Mouse (Mus musculus) heart, postnatal 10 days (tissue): ENCODE data around the gene Rgmb. TPM values are rescaled to one million over a fixed set of nuclear protein-coding genes. Genes with fewer than 3 reads are reported as not detected.
A peak's percentile ranks its signal among the peaks of the same experiment; 100 is the strongest.

Experiments used
- DNase-seq, 2 experiments: peaks; one replicate each; pipeline ENCODE4 v3.0.0; 2021
- intact Hi-C: fragments of 180-260 bp; cut with DNase I; formaldehyde crosslinking; loops from one replicate; pipeline ENCODE4 v1.15.1; 2025
- total RNA-seq, 2 experiments: library from RNA; stranded (reverse); gene quantifications; 2 replicates each; pipeline ENCODE4 v1.2.3; 2021

Gene Rgmb
- total RNA-seq, 2 experiments from 2014 or later: 25.8 to 26.9 TPM

DNA sequence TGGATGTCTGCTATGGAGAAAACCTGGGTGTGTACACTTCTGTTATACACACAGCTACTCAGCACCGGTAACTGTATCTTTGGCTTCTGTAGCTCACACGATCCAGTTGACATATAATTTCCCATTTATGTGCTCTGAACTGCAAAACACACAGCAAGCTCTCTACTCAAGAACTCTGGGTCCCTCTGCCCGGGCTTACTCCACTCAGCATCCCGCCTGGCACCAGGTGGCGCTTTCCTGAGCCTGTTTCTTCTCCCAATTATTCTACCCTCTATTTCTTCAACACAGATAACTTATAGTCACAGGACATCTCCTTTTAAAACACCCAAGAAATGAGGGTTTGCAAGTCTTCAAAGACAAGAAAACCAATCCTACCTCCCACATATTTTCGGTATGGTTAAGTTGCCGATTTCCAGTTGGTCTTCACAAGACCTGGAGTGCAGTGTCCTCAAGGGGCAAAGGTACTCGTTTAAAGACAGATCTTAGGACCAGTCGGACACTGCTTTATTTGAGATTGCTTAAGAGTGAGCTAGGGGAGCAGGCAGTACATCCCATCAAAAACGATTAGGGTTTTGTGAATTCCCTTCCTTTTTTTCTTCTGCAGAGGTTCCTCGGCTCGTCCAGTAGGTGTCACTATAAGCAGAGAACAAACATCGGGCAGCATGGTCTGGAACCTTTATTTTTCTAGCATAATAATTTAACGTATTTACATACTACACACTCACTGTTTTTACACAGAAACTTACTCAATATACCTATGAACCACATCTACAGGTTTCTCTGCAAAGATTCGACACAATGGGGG, 26.6 kb downstream of the Rgmb start:
- intact Hi-C loops: loop anchor here (5.0 kb wide), 1 partner anchor 1098 kb away; no protein-coding TSS in a partner anchor
- DNase-seq: peak in 1 of 2 experiments; percentile 52

- intact Hi-C loops: no loop called here
- no peak for DNase-seq
Measured at GRCm38 (mm10) chr17:15799195-15799793, 31.5 kb downstream of the Rgmb start.

- no peak for DNase-seq
- intact Hi-C loops: no loop called here
Measured at GRCm38 (mm10) chr17:15790716-15791115, 40.1 kb downstream of the Rgmb start.

- DNase-seq: peak; percentile 37 to 57
- intact Hi-C loops: loop anchor here (2.0 kb wide), 1 partner anchor 1114 kb away; no protein-coding TSS in a partner anchor
Measured at GRCm38 (mm10) chr17:15787036-15787435, 43.8 kb downstream of the Rgmb start.

DNA sequence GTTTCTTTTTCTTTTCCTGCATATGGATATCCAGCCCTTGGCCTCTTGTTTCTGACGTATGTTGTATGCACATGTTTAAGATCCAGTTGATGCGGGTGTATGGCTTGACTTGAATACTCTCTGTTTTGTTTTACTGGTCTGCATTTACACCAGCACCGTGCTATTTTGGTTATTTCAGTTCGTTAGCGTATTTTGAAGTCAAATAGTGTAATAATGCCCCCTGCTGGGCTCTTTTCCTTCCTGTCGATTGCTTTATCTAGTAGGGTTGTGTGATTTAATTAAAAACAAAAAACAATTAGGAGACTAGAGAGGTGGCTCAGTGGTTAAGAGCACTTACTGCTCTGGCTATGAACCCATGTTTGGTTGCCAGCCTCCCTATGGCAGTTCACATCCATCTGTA, 52.9 kb downstream of the Rgmb start:
- peak in 1 of 2 experiments; percentile 17 for DNase-seq
- intact Hi-C loops: no loop called here

- no peak for DNase-seq
- intact Hi-C loops: no loop called here
Measured at GRCm38 (mm10) chr17:15776349-15776748, 54.5 kb downstream of the Rgmb start.

DNA sequence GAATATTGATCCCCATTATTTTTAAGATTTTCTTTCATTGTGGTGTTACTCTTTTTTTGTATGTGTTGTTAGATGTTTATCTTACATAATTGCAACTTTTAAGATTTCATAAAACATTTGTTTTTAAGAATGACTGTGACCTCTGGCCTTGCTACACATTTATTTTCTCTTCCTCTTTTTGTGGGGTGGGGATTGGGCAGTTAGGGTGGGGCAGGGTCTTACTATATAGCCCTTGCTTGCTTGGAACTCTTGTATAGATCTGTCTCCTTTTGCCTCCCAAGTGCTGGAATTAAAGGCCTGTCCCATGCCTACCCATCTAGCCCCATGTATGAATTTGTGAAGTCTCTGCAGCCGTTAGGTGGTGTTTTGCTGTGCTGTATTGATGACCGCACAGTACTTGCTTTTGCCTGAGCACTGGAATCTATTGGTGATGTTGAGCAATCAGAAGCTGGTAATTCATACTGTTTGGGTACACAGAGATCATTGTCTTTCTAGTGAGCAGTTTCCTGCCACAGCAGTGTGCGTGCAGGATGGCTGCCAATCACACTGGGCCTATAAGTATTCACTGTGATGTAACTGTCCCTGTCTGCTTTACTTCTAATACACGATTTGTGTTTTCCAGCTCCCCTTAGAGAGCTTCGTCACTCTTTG, 56.1 kb downstream of the Rgmb start:
- no peak for DNase-seq
- intact Hi-C loops: no loop called here

GRCm38 (mm10) chr17:15773956-15774355, 56.9 kb downstream of the Rgmb start:
- no peak for DNase-seq
- intact Hi-C loops: no loop called here

DNA sequence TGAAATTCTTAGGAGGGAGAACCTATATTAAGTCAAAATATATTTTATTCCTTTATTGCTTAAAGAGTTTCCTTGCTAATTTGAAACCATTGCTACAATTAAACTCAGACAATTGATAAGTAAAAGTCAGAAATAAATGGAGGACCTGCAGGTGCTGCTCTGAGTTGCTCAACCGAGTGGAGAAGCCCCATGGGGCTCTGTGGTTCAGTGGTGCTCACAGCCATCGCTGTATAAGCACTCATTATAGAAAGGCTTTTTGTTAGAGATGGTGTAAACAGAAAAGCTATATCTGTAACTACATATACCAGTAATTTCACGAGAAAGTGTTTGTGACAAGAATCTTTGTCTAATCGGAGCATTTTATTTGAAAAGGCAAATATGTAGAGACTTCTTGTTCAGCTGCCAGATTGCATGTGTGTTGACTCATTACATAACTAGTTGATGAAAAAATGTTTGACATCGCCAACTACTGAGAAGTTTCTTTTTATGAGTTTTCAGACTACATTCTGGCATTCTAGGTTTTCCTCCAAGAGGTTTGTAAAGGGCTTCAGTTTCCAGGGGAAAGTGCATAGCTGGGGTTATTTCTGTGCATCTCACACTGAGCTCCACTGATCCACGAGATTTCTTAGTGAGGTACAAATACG, 61.6 kb downstream of the Rgmb start:
- peak in 1 of 2 experiments; percentile 10 for DNase-seq
- intact Hi-C loops: no loop called here

DNA sequence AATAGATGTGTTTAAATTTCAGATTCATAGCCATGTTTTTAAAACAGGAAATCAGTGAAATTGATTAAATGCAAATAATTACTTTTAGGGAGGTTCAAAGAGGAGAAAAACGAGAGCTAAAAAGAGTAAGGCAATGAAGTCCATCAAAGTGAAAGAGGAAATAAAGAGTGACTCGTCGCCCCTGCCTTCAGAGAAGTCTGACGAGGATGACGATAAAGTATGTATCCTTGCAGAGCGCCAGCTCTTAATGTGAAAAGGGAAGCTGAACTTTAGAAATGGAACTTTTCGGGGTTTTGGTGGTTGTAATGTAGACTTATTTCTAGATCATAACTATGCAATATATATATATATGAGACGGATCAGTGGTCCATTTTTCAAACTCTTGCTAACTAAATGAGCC, 69.6 kb downstream of the Rgmb start:
- no peak for DNase-seq
- intact Hi-C loops: no loop called here

Other genes starting within 250 kb of the Rgmb start
- gene Chd1, start 126.1 kb downstream of the Rgmb start, total RNA-seq: 10 to 100 TPM; 28.5 to 29.5 TPM